Mouse (Mus musculus) heart, adult 8-10 months (tissue): ENCODE data around the gene Slc22a8. TPM values are rescaled to one million over a fixed set of nuclear protein-coding genes. Genes with fewer than 3 reads are reported as not detected.

Experiments used
- DNase-seq: peaks from one replicate; pipeline ENCODE4 v3.0.0; 2022; ENCODE audit warnings: low spot score
- total RNA-seq, 4 experiments: library from RNA; stranded (reverse); gene quantifications; 2 replicates each; pipeline ENCODE4 v1.2.4; 2022

Gene Slc22a8
- under 1 TPM in 1 of 4 experiments, not detected in 3; 0.25 TPM for total RNA-seq

DNA sequence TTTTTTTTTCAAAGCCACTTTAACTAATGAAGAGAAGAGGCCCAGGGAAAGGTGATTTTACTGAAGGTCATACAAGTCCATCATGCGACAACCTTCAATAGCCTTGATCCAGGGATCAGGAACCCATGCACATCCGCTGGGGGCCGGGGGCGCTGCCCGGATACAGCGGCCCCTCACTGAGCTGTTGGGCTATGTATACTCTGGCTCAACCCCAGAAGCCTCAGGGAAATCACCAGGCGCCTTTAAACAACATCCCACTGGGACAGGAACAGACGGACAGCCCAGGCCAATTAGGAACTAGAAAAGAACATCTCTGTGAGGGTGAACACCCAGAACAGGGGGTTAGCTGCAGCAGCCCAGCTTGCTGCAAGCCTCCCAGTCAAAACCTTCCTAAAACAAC lies at the start of gene Slc22a8:
TSS of gene Slc22a8 (plus strand) at position 301 of the 400 bp plus-strand sequence.
- DNase-seq = no peak

GRCm38 (mm10) chr19:8558897-8559296 lies 32.2 kb upstream of the Slc22a8 start:
- DNase-seq = no peak

- no peak for DNase-seq
These were observed 27.0 kb upstream of the Slc22a8 start for GRCm38 (mm10) chr19:8564021-8564420.

DNA sequence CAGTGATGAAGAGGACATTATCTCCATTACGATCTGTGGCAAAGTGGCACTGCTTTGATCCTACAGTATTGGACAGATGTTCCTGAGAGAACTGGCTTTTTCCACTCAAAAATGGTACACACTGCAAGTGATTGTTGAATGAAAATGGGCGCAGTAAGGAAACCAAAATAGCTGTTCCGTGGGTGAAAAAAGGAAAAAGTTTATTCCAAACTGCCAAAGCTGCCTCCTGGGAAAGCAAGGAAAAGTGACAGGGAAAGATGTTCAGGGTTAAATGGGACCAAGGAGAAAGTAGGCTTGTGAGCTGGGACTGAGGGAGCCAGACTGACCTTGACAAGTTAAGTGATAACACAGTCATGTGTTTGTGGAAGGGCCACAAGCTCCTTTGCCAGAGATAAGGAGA lies 26.6 kb upstream of the Slc22a8 start:
- no peak for DNase-seq

DNA sequence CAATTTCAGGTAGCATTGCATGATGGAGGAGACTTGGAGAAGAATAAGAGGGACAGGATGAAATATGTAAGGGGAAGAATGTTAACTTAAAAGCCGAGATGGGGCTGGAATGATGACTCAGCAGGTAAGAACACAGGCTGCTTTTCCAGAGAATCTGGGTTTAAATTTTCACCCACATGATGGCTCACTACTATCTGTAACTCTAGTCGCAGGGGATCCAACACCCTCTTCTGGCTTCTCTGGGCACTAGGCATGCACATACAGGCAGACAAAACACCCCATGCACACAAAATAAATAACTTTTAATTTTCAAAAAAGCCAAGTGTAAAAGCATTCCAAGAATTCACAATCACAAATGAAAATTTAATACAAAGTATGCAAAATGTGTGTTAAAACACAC lies 25.8 kb upstream of the Slc22a8 start:
- no peak for DNase-seq

DNA sequence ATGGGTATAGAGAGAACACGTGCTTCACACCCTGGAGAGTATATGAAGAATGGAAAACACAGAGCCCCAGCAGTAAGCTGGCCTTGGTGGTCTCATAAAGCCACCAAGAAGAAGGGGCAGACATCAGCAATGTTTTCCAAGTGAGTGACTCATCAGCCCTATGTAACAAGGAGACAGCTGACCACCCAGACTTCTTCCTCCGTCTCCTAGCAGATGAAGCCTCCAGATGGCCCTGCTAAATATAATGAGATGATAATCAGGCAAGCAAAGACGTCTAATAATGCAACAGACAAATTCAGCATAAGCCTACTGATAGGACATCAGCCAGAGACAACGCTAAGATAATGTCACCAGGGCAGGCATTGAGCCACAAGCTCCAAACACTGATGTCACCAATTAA lies 25.1 kb upstream of the Slc22a8 start:
- DNase-seq = no peak

GRCm38 (mm10) chr19:8567104-8567880 lies 23.8 kb upstream of the Slc22a8 start:
- peak; percentile 9 for DNase-seq

GRCm38 (mm10) chr19:8569453-8569863 lies 21.6 kb upstream of the Slc22a8 start:
- DNase-seq = no peak

DNA sequence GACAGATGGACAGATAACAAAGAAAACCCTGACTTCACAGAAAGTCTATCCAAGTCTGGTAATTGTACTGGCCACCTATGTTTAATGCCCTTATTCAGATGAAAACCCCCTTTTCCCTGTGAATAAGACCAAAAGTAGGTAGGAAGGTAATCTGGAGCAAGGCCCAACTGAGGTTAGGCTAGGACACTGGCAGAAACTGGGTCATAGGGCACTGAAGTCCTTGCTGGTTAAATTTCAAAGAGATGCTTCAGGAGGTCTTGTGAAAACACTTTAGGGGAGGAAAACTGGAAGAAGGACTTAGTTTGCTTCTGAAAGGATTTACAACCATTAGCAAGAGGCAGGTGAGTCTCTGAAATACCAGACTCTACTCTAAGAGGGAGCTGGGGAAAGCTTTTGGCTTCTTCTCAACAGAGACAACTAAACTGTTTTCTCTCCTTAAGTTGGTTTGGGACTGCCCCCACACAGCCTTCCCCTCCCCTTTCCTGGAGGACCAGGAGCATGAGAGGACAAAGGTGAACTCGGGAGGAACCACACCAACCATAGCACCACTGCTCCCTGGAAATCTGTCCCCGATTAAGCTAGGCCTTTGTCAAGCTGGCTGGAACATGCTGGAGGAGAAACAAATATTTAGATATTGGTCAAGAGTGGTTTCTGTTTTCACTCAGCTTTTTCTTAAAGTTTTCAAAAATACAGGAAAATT lies 20.6 kb upstream of the Slc22a8 start:
- no peak for DNase-seq

- DNase-seq = peak; percentile 11
These were observed 19.3 kb upstream of the Slc22a8 start for GRCm38 (mm10) chr19:8571746-8572145.

- no peak for DNase-seq
These were observed 18.6 kb upstream of the Slc22a8 start for GRCm38 (mm10) chr19:8572485-8572884.

- no peak for DNase-seq
These were observed 13.6 kb upstream of the Slc22a8 start for GRCm38 (mm10) chr19:8577432-8577831.

- DNase-seq = peak; percentile 35
These were observed 12.6 kb upstream of the Slc22a8 start for GRCm38 (mm10) chr19:8578293-8578969.

DNA sequence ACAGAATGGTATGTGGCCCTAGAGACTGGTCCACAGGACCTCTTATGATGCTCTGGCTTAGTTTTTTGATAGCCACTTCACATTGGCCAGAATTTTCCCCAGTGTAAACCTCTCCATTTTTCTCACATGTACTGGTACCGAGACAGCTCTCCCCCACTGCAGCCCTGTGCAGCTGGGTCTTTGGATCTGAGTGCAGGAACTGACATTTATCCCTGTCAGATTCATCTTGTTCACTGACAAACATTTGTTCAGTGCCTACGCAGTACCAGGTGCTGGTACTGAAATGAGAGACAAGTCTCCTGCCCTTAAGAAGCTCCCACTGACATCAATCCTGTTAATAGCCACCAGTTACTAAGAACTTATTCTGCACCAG lies 12.1 kb upstream of the Slc22a8 start:
- DNase-seq = no peak

DNA sequence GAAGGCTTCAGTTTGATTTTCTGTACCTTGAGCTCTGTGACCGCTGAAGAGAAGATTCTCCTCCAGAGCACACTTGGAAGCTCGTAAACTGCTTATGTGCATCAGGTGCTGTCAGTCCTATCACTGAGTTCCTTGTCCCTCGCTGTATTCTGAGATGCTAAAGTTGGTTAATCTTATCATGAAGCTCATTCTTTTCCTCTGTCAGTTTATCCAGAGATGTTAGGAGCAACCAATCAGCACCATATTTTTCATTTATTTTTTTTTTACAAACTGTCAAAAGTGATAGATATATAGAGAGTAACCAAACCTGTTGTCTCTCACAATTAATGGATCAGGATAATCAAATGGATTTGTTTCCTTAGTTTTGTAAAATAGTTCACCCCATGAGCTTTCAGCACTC lies 5.8 kb upstream of the Slc22a8 start:
- DNase-seq = no peak

DNA sequence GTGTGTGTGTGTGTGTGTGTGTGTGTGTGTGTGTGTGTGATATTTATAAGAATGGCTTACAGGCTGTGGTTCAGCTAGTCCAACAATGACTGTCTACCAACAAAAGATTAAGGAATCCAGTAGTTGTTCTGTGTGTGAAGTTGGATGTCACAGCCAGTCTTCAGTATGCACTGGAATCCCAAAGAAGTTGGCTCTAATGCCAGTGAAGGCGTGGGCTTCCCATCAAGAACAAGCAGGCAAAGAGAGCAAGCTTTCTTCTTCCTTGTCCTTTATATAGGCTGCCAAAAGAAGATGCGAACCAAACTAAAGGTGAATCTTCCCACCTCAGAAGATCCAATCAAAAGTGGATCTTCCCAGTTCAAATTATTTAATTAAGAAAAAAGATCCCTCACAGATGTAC lies 5.2 kb upstream of the Slc22a8 start:
- DNase-seq = no peak

DNA sequence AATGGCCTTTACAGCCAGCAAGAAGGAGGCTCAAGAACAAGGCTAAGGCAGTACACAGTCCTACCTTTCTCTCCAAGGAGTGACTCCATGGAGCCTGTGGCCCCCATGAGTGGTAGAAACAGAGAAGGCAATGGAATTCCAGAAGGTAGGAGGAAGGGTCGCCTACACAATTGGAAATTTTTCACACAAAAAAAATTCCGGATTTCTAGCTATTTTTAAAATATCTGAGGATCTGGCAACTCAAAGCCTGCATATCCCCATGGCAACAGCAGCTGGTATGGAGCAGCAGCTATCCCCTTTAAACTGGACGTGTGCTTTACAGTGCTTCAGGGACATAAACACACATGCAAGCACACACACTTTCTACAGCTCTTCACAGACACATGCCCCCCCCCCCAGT lies 4.7 kb upstream of the Slc22a8 start:
- DNase-seq = no peak

- DNase-seq = no peak
These were observed 3.7 kb upstream of the Slc22a8 start for GRCm38 (mm10) chr19:8587315-8587714.

- DNase-seq = no peak
These were observed 1.1 kb downstream of the Slc22a8 start for GRCm38 (mm10) chr19:8592155-8592554.

- no peak for DNase-seq
These were observed 1.9 kb downstream of the Slc22a8 start for GRCm38 (mm10) chr19:8592873-8593408.

DNA sequence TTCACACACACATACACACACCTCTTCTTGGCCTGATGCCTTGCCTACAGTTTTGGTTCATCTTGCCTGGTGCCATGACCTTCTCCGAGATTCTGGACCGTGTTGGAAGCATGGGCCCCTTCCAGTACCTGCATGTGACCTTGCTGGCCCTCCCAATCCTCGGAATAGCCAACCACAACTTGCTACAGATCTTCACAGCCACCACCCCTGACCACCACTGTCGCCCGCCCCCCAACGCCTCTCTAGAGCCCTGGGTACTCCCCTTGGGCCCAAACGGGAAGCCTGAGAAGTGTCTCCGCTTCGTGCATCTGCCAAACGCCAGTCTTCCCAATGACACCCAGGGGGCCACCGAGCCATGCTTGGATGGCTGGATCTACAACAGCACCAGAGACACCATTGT lies 2.8 kb downstream of the Slc22a8 start:
- DNase-seq = no peak

- DNase-seq = no peak
These were observed 3.5 kb downstream of the Slc22a8 start for GRCm38 (mm10) chr19:8594518-8594917.
